Mouse (Mus musculus): ENCODE measurements around the gene Siglec1. TPM values are rescaled to one million over a fixed set of nuclear protein-coding genes. Genes with fewer than 3 reads are reported as not detected.

Siglec1 gene
- 0.35 and 0.44 TPM in 2 replicates for polyA plus RNA-seq (2012; rRNA removed)

DNA sequence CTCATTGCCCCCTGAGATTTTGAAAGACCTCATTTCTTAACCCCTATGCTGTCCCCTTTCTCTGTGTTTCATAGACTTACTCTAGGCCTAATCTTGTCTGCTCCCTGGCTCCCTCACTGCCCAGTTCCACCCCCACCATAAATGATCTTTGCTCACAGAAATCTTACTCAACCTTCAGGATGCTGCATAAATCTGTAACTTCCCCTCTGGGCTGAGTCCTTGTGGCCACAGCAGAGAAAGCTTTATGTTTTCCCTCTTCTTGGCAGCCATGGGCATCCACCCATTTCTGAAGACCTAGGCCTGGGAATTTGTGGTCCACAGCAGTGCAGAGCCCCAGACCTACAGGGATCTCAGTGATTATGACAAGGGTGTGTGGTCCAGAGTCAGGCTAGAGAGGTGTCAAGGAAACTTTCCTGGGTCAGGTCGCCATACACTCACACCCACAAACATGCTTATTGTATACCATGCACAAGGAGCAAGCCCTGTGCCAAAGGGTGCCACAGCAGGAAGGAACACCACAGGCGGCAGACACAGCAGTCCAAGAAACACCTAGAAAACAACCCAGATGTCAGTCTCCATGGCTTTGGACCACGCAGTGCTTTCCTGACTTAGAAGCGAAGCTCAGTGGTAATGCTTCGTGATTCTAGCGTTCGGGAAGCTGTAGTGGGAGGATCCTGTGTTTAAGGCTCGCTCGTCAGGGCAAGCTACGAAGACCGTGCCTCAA lies at the start of gene Siglec1:
Gene Siglec1 (minus strand): TSS at position 99 of the 724 bp plus-strand sequence.

GRCm38 (mm10) chr2:131132930-131133547 lies 46.5 kb upstream of the Siglec1 start, which contains the start of gene Gm11037:
TSS of gene Gm11037 (plus strand) at chr2:131133497.

GRCm38 (mm10) chr2:131127161-131127730 lies 40.7 kb upstream of the Siglec1 start, which contains the start of gene Hspa12b:
TSS of gene Hspa12b (plus strand) at chr2:131127280.

DNA sequence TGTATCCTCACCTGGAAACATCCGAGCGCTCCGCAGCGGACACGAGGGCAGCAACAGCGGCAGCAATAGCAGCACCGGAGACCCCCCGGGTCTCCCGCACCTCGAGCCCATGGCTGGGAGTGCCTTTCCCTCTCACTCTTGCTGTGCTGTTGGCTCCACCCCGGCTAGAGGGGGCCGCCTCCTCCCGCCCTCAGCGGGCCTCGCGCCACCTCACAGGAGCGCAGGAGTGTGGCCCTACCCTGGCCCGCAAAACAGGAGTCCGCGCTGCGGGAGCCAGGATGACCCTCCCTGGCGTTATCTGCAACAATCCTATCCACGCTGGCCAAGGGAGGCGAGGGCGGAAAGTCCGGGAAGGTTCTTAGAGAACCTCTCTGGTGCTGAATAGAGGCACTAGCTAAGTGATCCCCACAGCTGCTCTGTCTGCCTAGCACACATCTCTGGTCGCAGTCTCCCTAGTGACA lies 23.1 kb downstream of the Siglec1 start, which contains the start of gene Adam33:
Gene Adam33 (minus strand): TSS at position 411 of the 461 bp plus-strand sequence.

DNA sequence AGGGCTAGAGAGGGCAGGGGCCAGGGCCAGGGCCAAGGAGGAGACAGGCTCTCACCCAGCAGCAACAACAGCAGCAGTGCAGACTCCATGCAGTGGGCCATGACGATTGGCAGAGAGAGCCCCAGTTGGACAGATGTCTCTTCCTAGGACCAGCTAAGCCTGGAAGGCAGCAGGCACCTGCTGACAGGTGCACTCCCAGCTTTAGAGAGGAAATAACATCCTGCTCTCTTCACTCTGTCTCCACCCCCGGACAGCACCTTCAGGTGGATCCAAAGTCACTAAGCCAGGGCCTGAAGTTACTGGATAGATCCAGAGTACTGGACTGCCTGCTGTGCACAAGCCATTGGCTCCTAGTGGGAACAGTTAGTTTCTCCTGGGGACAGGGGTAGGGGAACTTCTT lies 43.6 kb downstream of the Siglec1 start, which contains the start of gene Gfra4:
Gene Gfra4 (minus strand): TSS at position 101 of the 400 bp plus-strand sequence.

Other genes with a start within 250 kb of the Siglec1 start
- gene 4930402H24Rik, start 180.4 kb downstream of the Siglec1 start, polyA plus RNA-seq (2012; rRNA removed) = 75.5 and 79.2 TPM in 2 replicates
- gene Atrn, start 180.3 kb downstream of the Siglec1 start, polyA plus RNA-seq (2012; rRNA removed) = 37.4 TPM in 2 replicates
- 74.6 and 77.7 TPM in 2 replicates for gene Gfra4, start 43.7 kb downstream of the Siglec1 start, polyA plus RNA-seq (2012; rRNA removed)
- 2.5 and 3.9 TPM in 2 replicates for gene Adam33, start 23.0 kb downstream of the Siglec1 start, polyA plus RNA-seq (2012; rRNA removed)
- gene Hspa12b, start 40.5 kb upstream of the Siglec1 start, polyA plus RNA-seq (2012; rRNA removed) = 8.7 and 10.0 TPM in 2 replicates
- gene Gm11037, start 46.7 kb upstream of the Siglec1 start, polyA plus RNA-seq (2012; rRNA removed) = not detected in 2 replicates
- 94.7 and 106 TPM in 2 replicates for gene 1700037H04Rik, start 73.3 kb upstream of the Siglec1 start, polyA plus RNA-seq (2012; rRNA removed)
- 61.7 and 62.7 TPM in 2 replicates for gene Cenpb, start 93.3 kb upstream of the Siglec1 start, polyA plus RNA-seq (2012; rRNA removed)
- 25.5 and 27.5 TPM in 2 replicates for gene Cdc25b, start 100.2 kb upstream of the Siglec1 start, polyA plus RNA-seq (2012; rRNA removed)
- gene Spef1, start 100.5 kb upstream of the Siglec1 start, polyA plus RNA-seq (2012; rRNA removed) = 31.0 and 33.7 TPM in 2 replicates
- gene Ap5s1, start 120.3 kb upstream of the Siglec1 start, polyA plus RNA-seq (2012; rRNA removed) = 32.5 and 33.6 TPM in 2 replicates
- 6.5 and 7.1 TPM in 2 replicates for gene Mavs, start 147.3 kb upstream of the Siglec1 start, polyA plus RNA-seq (2012; rRNA removed)
- gene Pank2, start 175.7 kb upstream of the Siglec1 start, polyA plus RNA-seq (2012; rRNA removed) = 29.0 and 29.8 TPM in 2 replicates